Mouse (Mus musculus): ENCODE results near the gene Clec2g.
"Not testable (repeated sequence)": the region's sequence is repeated elsewhere in the genome, so short reads cannot be mapped to it uniquely, and the experiment has no call there.

Clec2g gene

GRCm38 (mm10) chr6:128934081-128934480, at the start of gene Clec2g:
Gene Clec2g (plus strand): TSS chr6:128934381.
- ATAC-seq (ENCODE audit: low TSS enrichment), result not testable (repeated sequence)

GRCm38 (mm10) chr6:128887091-128887790, 46.9 kb upstream of the Clec2g start, which contains the start of gene Clec2i:
Gene Clec2i (plus strand): TSS chr6:128887588.
- not testable (repeated sequence) for ATAC-seq (ENCODE audit: low TSS enrichment)

GRCm38 (mm10) chr6:128888834-128889233, 45.3 kb upstream of the Clec2g start:
- no peak for ATAC-seq (ENCODE audit: low TSS enrichment)

- ATAC-seq (ENCODE audit: low TSS enrichment), result 0 out of 2 replicates have a peak, but pooled peaks have one; percentile 4
Measured at GRCm38 (mm10) chr6:128890948-128891355, 43.2 kb upstream of the Clec2g start, which contains the start of gene BC035044. Gene BC035044 (minus strand): TSS chr6:128891126.

- no peak for ATAC-seq (ENCODE audit: low TSS enrichment)
Measured at GRCm38 (mm10) chr6:128895404-128896001, 38.7 kb upstream of the Clec2g start.

- no peak for ATAC-seq (ENCODE audit: low TSS enrichment)
Measured at GRCm38 (mm10) chr6:128900044-128900443, 34.1 kb upstream of the Clec2g start.

GRCm38 (mm10) chr6:128900796-128901552, 33.2 kb upstream of the Clec2g start:
- not testable (repeated sequence) for ATAC-seq (ENCODE audit: low TSS enrichment)

- ATAC-seq (ENCODE audit: low TSS enrichment), result no peak
Measured at GRCm38 (mm10) chr6:128913598-128914254, 20.5 kb upstream of the Clec2g start.

- no peak for ATAC-seq (ENCODE audit: low TSS enrichment)
Measured at GRCm38 (mm10) chr6:128917322-128917721, 16.9 kb upstream of the Clec2g start.

GRCm38 (mm10) chr6:128933050-128933449, 1.1 kb upstream of the Clec2g start:
- no peak for ATAC-seq (ENCODE audit: low TSS enrichment)

- ATAC-seq (ENCODE audit: low TSS enrichment), result not testable (repeated sequence)
Measured at GRCm38 (mm10) chr6:128935889-128936665, 1.9 kb downstream of the Clec2g start.

- peak; percentile 98 for ATAC-seq (ENCODE audit: low TSS enrichment)
Measured at GRCm38 (mm10) chr6:128941646-128942421, 7.7 kb downstream of the Clec2g start.

GRCm38 (mm10) chr6:128945564-128945963, 11.4 kb downstream of the Clec2g start:
- no peak for ATAC-seq (ENCODE audit: low TSS enrichment)

GRCm38 (mm10) chr6:128961110-128961509, 26.9 kb downstream of the Clec2g start:
- ATAC-seq (ENCODE audit: low TSS enrichment), result no peak

GRCm38 (mm10) chr6:128962108-128962507, 27.9 kb downstream of the Clec2g start:
- ATAC-seq (ENCODE audit: low TSS enrichment), result not testable (repeated sequence)

- ATAC-seq (ENCODE audit: low TSS enrichment), result no peak
Measured at GRCm38 (mm10) chr6:128964519-128964918, 30.3 kb downstream of the Clec2g start.

- ATAC-seq (ENCODE audit: low TSS enrichment), result no peak
Measured at GRCm38 (mm10) chr6:128968463-128968862, 34.3 kb downstream of the Clec2g start.

- ATAC-seq (ENCODE audit: low TSS enrichment), result no peak
Measured at GRCm38 (mm10) chr6:128969741-128970140, 35.6 kb downstream of the Clec2g start.

- not testable (repeated sequence) for ATAC-seq (ENCODE audit: low TSS enrichment)
Measured at GRCm38 (mm10) chr6:128970508-128971393, 36.6 kb downstream of the Clec2g start.

Data from frontal cortex, adult (tissue).